Mouse (Mus musculus): ENCODE results near the gene Zfp791. TPM values are rescaled to one million over a fixed set of nuclear protein-coding genes. Genes with fewer than 3 reads are reported as not detected.
A peak's percentile ranks its signal among the peaks of the same experiment; 100 is the strongest.

The Zfp791 gene
- polyA plus RNA-seq, 1 experiment from 2014 or later: 1.6 TPM

DNA sequence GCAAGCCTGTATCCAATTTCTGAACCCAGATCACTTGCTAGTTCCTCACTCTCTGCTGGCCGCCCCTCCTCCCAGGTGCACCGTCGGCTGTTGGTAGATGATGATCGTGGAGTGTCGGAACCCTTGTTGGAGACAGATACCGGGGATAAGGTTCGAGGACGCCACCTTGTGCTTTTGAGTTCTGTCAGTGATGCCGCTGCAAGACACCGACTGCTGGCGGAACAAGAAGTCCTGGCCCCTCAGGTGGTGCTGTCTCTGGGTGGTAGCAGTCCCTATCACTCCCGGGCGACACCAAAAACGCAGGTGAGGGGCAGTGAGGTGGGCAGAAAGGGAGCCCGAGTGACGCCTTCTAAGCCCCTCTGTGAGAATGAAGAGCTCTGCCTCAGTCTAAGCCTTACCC, 26.7 kb downstream of the Zfp791 start:
- 88% methylated on average over 16 of the region's 16 CpGs for WGBS
- Histone ChIP-seq H3K4me2 (replicated peaks; ENCODE audit: low read depth, low read length) (no peak overlapping the region), H3K9ac (replicated peaks; ENCODE audit: low read depth) (no peak overlapping the region), H3K4me1 (ENCODE audit: insufficient read depth, low read depth, low read length) (no peaks in the 10 kb centered on the region), H3K9me3 (ENCODE audit: low read length) (no peaks in the 10 kb centered on the region), H3K36me3 (ENCODE audit: insufficient read depth, low read length) (peaks cover 22% of the 10 kb centered on the region; the same call in 1 of the 2 replicates), H3K27ac (ENCODE audit: low read length) (no peak overlapping the region), H3K27me3 (replicated peaks; ENCODE audit: insufficient read depth, low read length) (no peaks in the 10 kb centered on the region), H3K4me3 (ENCODE audit: low read depth, low read length) (no peak overlapping the region)
- TF ChIP-seq EP300 (IDR thresholded peaks at IDR 0.05) (no peak), CTCF (IDR thresholded peaks at IDR 0.05) (no peak)
- ATAC-seq (no peak), DNase-seq (ENCODE audit: low spot score) (no peak)

DNA sequence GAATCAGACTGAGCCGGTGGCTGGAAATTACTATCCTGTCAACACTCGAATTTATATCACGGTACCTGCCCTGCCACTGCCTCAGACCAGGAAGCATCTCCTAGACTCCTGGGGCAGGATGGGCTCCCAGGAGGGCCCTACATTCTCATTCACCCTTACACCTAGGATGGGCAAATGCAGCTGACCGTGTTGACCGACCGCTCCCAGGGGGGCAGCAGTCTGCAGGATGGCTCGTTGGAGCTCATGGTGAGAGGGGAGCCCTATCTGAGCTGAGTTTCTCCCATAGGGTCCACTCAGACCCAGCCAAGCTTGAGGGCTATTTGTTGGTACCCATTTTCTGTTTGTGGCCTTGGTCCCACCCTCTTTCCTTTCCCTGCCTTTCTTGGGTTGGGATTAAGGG, 27.3 kb downstream of the Zfp791 start:
- no peak for ATAC-seq
- Histone ChIP-seq H3K4me3 (ENCODE audit: low read depth, low read length) (no peak overlapping the region), H3K36me3 (ENCODE audit: insufficient read depth, low read length) (peaks cover 22% of the 10 kb centered on the region; the same call in 1 of the 2 replicates), H3K9me3 (ENCODE audit: low read length) (no peaks in the 10 kb centered on the region), H3K9ac (replicated peaks; ENCODE audit: low read depth) (no peak overlapping the region), H3K27ac (ENCODE audit: low read length) (no peak overlapping the region), H3K27me3 (replicated peaks; ENCODE audit: insufficient read depth, low read length) (no peaks in the 10 kb centered on the region), H3K4me1 (ENCODE audit: insufficient read depth, low read depth, low read length) (no peaks in the 10 kb centered on the region), H3K4me2 (replicated peaks; ENCODE audit: low read depth, low read length) (no peak overlapping the region)
- no peak for DNase-seq (ENCODE audit: low spot score)
- TF ChIP-seq CTCF (IDR thresholded peaks at IDR 0.05) (no peak), EP300 (IDR thresholded peaks at IDR 0.05) (no peak)
- WGBS: 91% methylated on average over 7 of the region's 7 CpGs

- no peaks in the 10 kb centered on the region for H3K27me3 ChIP-seq (replicated peaks; ENCODE audit: insufficient read depth, low read length)
- no peaks in the 10 kb centered on the region for H3K9me3 ChIP-seq (ENCODE audit: low read length)
- ATAC-seq (no peak), DNase-seq (ENCODE audit: low spot score) (no peak)
- no peak overlapping the region for H3K4me2 ChIP-seq (replicated peaks; ENCODE audit: low read depth, low read length)
- no peaks in the 10 kb centered on the region for H3K4me1 ChIP-seq (ENCODE audit: insufficient read depth, low read depth, low read length)
- 91% methylated on average over 13 of the region's 13 CpGs for WGBS
- TF ChIP-seq CTCF (IDR thresholded peaks at IDR 0.05) (no peak), EP300 (IDR thresholded peaks at IDR 0.05) (no peak)
- no peak overlapping the region for H3K27ac ChIP-seq (ENCODE audit: low read length)
- H3K36me3 ChIP-seq (ENCODE audit: insufficient read depth, low read length): peaks cover 22% of the 10 kb centered on the region; the same call in 1 of the 2 replicates
- no peak overlapping the region for H3K4me3 ChIP-seq (ENCODE audit: low read depth, low read length)
- no peak overlapping the region for H3K9ac ChIP-seq (replicated peaks; ENCODE audit: low read depth)
Observed at GRCm38 (mm10) chr8:85095051-85095450, 27.8 kb downstream of the Zfp791 start.

- Histone ChIP-seq H3K36me3 (ENCODE audit: insufficient read depth, low read length) (peaks cover 17% of the 10 kb centered on the region), H3K27ac (ENCODE audit: low read length) (no peak overlapping the region), H3K9me3 (ENCODE audit: low read length) (no peaks in the 10 kb centered on the region), H3K27me3 (replicated peaks; ENCODE audit: insufficient read depth, low read length) (no peaks in the 10 kb centered on the region), H3K4me3 (ENCODE audit: low read depth, low read length) (no peak overlapping the region), H3K9ac (replicated peaks; ENCODE audit: low read depth) (no peak overlapping the region), H3K4me2 (replicated peaks; ENCODE audit: low read depth, low read length) (no peak overlapping the region), H3K4me1 (ENCODE audit: insufficient read depth, low read depth, low read length) (no peaks in the 10 kb centered on the region)
- DNase-seq (ENCODE audit: low spot score) (no peak), ATAC-seq (0 out of 2 replicates have a peak, but pooled peaks have one; percentile 35)
- TF ChIP-seq CTCF (IDR thresholded peaks at IDR 0.05): no peak
- no peak for TF ChIP-seq EP300 (IDR thresholded peaks at IDR 0.05)
- 42% methylated on average over 21 of the region's 21 CpGs for WGBS
Observed at GRCm38 (mm10) chr8:85091526-85092090, 31.3 kb downstream of the Zfp791 start.

GRCm38 (mm10) chr8:85090856-85091255, 32.0 kb downstream of the Zfp791 start:
- H3K27me3 ChIP-seq (replicated peaks; ENCODE audit: insufficient read depth, low read length): no peaks in the 10 kb centered on the region
- ATAC-seq: no peak

GRCm38 (mm10) chr8:85088771-85089170, 34.1 kb downstream of the Zfp791 start:
- Histone ChIP-seq H3K4me3 (ENCODE audit: low read depth, low read length) (no peak overlapping the region), H3K9ac (replicated peaks; ENCODE audit: low read depth) (no peak overlapping the region), H3K4me1 (ENCODE audit: insufficient read depth, low read depth, low read length) (no peaks in the 10 kb centered on the region), H3K27ac (ENCODE audit: low read length) (no peak overlapping the region), H3K36me3 (ENCODE audit: insufficient read depth, low read length) (peaks cover 10% of the 10 kb centered on the region; the same call in 1 of the 2 replicates), H3K9me3 (ENCODE audit: low read length) (no peaks in the 10 kb centered on the region), H3K4me2 (replicated peaks; ENCODE audit: low read depth, low read length) (no peak overlapping the region), H3K27me3 (replicated peaks; ENCODE audit: insufficient read depth, low read length) (no peaks in the 10 kb centered on the region)
- no peak for TF ChIP-seq CTCF (IDR thresholded peaks at IDR 0.05)
- TF ChIP-seq EP300 (IDR thresholded peaks at IDR 0.05): no peak
- DNase-seq (ENCODE audit: low spot score): no peak
- no peak for ATAC-seq
- WGBS: 62% methylated on average over 2 of the region's 2 CpGs

More at GRCm38 (mm10) chr8:85090856-85091255, 32.0 kb downstream of the Zfp791 start:
- DNase-seq (ENCODE audit: low spot score): no peak
- H3K27ac ChIP-seq (ENCODE audit: low read length): no peak overlapping the region
- no peak overlapping the region for H3K4me3 ChIP-seq (ENCODE audit: low read depth, low read length)
- no peak overlapping the region for H3K9ac ChIP-seq (replicated peaks; ENCODE audit: low read depth)
- no peaks in the 10 kb centered on the region for H3K9me3 ChIP-seq (ENCODE audit: low read length)
- no peak for TF ChIP-seq EP300 (IDR thresholded peaks at IDR 0.05)
- TF ChIP-seq CTCF (IDR thresholded peaks at IDR 0.05): no peak
- peaks cover 10% of the 10 kb centered on the region; the same call in 1 of the 2 replicates for H3K36me3 ChIP-seq (ENCODE audit: insufficient read depth, low read length)
- no peaks in the 10 kb centered on the region for H3K4me1 ChIP-seq (ENCODE audit: insufficient read depth, low read depth, low read length)
- WGBS: 84% methylated on average over 11 of the region's 11 CpGs
- H3K4me2 ChIP-seq (replicated peaks; ENCODE audit: low read depth, low read length): no peak overlapping the region

Measured in lung, postnatal 0 days (tissue).